Mouse (Mus musculus): ENCODE results near the gene Flywch2. TPM values are rescaled to one million over a fixed set of nuclear protein-coding genes. Genes with fewer than 3 reads are reported as not detected.

Flywch2 gene
- 22.9 and 33.2 TPM in 2 replicates for polyA plus RNA-seq (2015; fragmentation: Nextera tagmentation; extraction: Ambion mirVana)

DNA sequence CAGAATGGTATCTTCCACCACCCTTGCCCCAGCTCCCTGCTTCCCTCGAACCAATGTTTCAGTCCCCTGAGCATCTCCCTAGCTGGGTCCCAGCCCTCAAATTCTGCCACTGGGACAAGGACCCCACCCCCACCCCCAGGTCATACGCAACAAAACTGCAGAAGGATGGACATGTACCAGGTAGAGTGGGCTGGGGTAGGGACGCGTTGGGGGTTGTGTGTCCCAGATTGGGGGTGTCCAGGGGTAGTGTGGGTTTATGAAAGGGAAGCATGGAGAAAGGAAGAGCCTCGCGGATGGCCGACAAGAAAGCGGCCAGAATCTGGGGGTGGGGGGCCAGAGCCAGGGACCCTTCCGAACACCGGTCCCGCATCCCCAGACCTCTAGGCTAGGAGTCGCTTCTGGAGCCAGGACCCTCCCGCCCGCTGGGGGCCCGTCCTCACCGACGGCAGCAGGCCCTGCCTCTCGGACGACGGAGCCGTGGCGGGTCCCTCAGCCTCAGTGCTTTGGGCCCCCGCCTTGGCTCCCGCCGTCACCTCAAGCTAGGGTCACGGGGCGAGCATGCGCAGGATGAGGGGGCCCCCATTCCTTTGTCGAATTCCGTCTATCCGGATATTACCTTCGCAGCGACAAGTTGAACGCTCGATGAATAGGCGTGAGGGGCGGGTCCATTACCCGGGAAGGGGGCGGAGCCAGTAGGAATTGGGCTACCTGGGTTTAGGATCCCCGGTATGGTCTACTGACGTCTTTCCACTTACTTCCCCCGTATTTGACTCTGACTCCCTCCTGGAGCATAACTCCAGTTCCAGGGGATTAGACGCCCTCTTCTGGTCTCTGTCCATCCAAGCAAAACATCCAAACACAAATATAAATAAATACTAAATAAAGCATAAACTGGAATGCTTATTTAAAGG, at the start of gene Flywch2:
TSS of gene Flywch2 (minus strand) at position 521 of the 911 bp plus-strand sequence.
- Histone ChIP-seq H3K27me3 (replicated peaks; ENCODE audit: control insufficient read depth, insufficient read depth, low read length) (no peaks in the 10 kb centered on the region), H3K9me3 (ENCODE audit: control insufficient read depth, low read length) (no peaks in the 10 kb centered on the region), H3K4me1 (replicated peaks; ENCODE audit: control insufficient read depth, insufficient read depth, low read length) (peaks cover 22% of the 10 kb centered on the region), H3K27ac (ENCODE audit: low read length) (peak within 1 kb of the TSS; percentile 81), H3K4me2 (ENCODE audit: low read length) (peak within 1 kb of the TSS; percentile 64), H3K4me3 (replicated peaks; ENCODE audit: low read length) (peak within 1 kb of the TSS; percentile 58), H3K36me3 (ENCODE audit: control insufficient read depth, insufficient read depth) (no peaks in the 10 kb centered on the region), H3K9ac (replicated peaks; ENCODE audit: low read depth, low read length) (peak within 1 kb of the TSS; percentile 65)
- ATAC-seq = peak; percentile 88
- WGBS = 3% methylated on average over 42 of the region's 43 CpGs

DNA sequence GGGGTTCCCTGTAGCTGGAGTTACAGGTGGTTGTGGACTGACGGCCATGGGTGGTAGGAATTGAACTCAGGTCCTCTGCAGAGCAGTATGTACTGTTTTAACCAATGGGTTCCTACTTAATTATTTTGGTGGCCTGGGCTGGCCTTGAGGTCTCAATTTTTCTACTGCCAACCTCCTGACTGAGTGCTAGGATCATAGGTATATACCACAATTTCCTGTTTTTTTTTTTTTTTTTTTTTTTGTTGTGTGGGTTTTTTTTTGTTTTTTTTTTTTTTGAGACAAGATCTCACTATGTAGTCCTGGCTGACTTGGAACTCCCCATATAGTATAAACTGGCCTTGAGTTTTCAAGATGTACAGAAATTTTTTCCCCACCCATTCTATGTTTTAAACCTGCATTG, 45.3 kb upstream of the Flywch2 start:
- Histone ChIP-seq H3K4me2 (ENCODE audit: low read length) (no peak overlapping the region), H3K9ac (replicated peaks; ENCODE audit: low read depth, low read length) (no peak overlapping the region), H3K27ac (ENCODE audit: low read length) (no peak overlapping the region), H3K36me3 (ENCODE audit: control insufficient read depth, insufficient read depth) (peaks cover 2% of the 10 kb centered on the region; the same call in 1 of the 2 replicates), H3K4me1 (replicated peaks; ENCODE audit: control insufficient read depth, insufficient read depth, low read length) (peaks cover 18% of the 10 kb centered on the region), H3K9me3 (ENCODE audit: control insufficient read depth, low read length) (no peaks in the 10 kb centered on the region), H3K4me3 (replicated peaks; ENCODE audit: low read length) (no peak overlapping the region), H3K27me3 (replicated peaks; ENCODE audit: control insufficient read depth, insufficient read depth, low read length) (peaks cover 7% of the 10 kb centered on the region)
- 96% methylated on average over 1 of the region's 1 CpGs for WGBS
- ATAC-seq = no peak

DNA sequence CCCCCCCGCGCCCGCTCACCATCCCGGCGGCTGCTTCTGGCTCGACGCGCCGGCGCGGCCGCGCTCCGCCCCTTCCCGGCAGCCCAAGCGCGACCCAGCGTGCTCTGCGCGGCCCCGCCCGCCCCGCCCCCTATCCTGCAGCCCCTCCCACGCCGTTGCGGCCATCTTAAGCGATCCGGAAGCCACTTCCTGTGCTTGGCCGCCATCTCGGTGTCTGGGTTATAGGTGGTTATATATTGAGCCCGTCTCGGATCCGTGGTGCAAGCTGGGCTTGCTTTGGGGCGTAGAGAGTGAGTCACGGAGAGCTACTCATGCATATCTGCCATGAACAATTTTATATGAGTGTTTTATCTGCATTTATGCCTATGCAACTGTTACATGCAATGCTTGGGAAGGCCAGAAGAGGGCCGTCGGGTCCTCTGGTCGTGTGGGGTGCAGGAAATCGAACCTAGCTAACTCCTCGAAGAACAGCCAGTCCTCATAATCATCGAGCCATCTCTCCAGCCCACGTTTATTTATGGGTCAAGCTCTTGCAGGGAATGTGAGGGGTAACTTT, 43.3 kb upstream of the Flywch2 start, which contains the start of gene Elob:
TSS of gene Elob (minus strand) at position 73 of the 556 bp plus-strand sequence.
- Histone ChIP-seq H3K36me3 (ENCODE audit: control insufficient read depth, insufficient read depth) (peaks cover 7% of the 10 kb centered on the region; the same call in 1 of the 2 replicates), H3K4me3 (replicated peaks; ENCODE audit: low read length) (peak within 1 kb of the TSS; percentile 80), H3K4me2 (ENCODE audit: low read length) (peak within 1 kb of the TSS; percentile 79), H3K27me3 (replicated peaks; ENCODE audit: control insufficient read depth, insufficient read depth, low read length) (peaks cover 7% of the 10 kb centered on the region), H3K4me1 (replicated peaks; ENCODE audit: control insufficient read depth, insufficient read depth, low read length) (peaks cover 18% of the 10 kb centered on the region), H3K9ac (replicated peaks; ENCODE audit: low read depth, low read length) (peak within 1 kb of the TSS; percentile 76), H3K9me3 (ENCODE audit: control insufficient read depth, low read length) (no peaks in the 10 kb centered on the region), H3K27ac (ENCODE audit: low read length) (peak within 1 kb of the TSS; percentile 98)
- 1% methylated on average over 20 of the region's 42 CpGs for WGBS
- ATAC-seq = peak; percentile 96

DNA sequence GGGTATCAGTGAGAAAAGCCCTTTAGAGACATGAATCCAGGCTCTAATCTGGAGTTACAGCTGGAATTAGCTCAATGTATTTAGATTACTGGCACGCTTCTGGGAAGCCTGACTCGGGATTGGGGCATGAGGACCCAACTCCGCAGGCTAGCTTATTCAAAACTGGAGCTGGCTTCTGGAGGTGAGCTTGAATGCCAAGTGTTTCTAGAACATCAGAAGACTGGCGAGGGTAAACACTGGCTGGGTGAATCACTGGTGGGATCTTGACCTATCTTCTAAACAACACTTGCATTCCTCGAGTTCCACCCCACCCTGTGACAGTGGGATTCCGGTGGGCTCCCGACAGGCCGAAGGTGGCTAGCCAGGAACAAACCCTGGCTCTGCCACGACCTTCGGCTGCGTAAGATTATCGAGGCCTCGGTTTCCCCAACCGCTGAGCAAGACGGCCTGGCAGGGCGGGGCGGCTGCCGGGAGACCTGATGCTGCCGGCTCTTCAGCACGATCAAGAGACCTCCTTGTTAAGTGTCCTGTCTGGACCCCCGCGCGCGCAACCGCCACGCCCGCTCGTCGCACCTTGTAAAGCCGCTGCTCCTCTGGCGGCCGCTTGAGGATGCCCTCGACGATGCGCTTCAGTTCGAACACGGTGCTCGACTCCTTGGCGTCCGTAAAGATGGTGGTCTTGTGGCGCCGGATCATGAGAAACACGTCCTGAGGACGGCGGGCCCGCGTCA, 42.6 kb upstream of the Flywch2 start:
- H3K4me1 ChIP-seq (replicated peaks; ENCODE audit: control insufficient read depth, insufficient read depth, low read length) = peaks cover 18% of the 10 kb centered on the region
- H3K27me3 ChIP-seq (replicated peaks; ENCODE audit: control insufficient read depth, insufficient read depth, low read length) = peaks cover 7% of the 10 kb centered on the region
- peak overlapping the region; percentile 77 for H3K27ac ChIP-seq (ENCODE audit: low read length)
- H3K4me2 ChIP-seq (ENCODE audit: low read length) = peak overlapping the region; percentile 79
- peak overlapping the region; percentile 76 for H3K9ac ChIP-seq (replicated peaks; ENCODE audit: low read depth, low read length)
- H3K4me3 ChIP-seq (replicated peaks; ENCODE audit: low read length) = peak overlapping the region; percentile 80
- no peaks in the 10 kb centered on the region for H3K9me3 ChIP-seq (ENCODE audit: control insufficient read depth, low read length)
- peak; percentile 74 for ATAC-seq
- H3K36me3 ChIP-seq (ENCODE audit: control insufficient read depth, insufficient read depth) = peaks cover 10% of the 10 kb centered on the region
- under 1% methylated on average over 43 of the region's 47 CpGs for WGBS

DNA sequence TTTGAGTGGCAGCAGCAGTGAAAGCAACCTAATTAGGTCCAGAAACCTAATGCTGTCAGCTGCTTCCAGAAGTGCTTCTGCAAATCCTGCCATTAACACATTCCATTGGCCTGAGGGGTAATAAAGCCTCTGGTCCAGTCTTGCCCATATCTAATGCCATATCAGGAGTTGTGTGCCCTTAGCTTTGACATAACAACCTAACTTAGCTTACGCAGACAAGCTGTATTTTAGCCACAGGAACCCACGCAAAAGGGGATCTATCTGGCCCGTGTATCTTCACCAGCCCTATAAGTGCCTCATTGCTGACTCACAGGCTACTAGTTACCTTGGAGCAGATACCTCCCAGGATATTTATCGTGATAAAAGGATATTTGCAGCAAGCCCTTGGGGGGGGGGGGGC, 39.7 kb upstream of the Flywch2 start:
- ATAC-seq = no peak
- WGBS = 86% methylated on average over 4 of the region's 4 CpGs
- Histone ChIP-seq H3K4me3 (replicated peaks; ENCODE audit: low read length) (no peak overlapping the region), H3K4me2 (ENCODE audit: low read length) (no peak overlapping the region), H3K4me1 (replicated peaks; ENCODE audit: control insufficient read depth, insufficient read depth, low read length) (peaks cover 18% of the 10 kb centered on the region), H3K36me3 (ENCODE audit: control insufficient read depth, insufficient read depth) (peaks cover 19% of the 10 kb centered on the region), H3K9me3 (ENCODE audit: control insufficient read depth, low read length) (no peaks in the 10 kb centered on the region), H3K27ac (ENCODE audit: low read length) (no peak overlapping the region), H3K9ac (replicated peaks; ENCODE audit: low read depth, low read length) (no peak overlapping the region), H3K27me3 (replicated peaks; ENCODE audit: control insufficient read depth, insufficient read depth, low read length) (peaks cover under 1% of the 10 kb centered on the region)

DNA sequence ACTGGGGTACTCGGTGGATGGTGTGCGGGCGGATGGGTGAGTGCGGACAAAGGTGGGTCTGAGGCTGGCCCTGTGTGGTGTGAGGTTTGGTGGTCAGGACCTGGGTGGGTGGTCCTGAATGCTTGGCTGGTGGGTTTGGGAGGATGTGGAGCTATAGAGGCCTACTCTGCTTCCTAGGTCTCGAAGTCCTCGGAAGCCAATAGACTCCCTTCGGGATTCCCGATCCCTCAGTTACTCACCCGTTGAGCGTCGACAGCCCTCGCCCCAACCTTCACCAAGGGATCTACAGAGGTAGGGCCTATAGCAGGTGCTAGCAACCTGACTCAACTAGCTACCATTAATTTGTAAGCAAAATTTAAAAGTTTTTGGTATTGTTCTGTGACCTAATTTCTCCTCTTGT, 37.7 kb upstream of the Flywch2 start:
- ATAC-seq = no peak; the same call in 1 of the 2 replicates
- Histone ChIP-seq H3K27me3 (replicated peaks; ENCODE audit: control insufficient read depth, insufficient read depth, low read length) (no peaks in the 10 kb centered on the region), H3K9ac (replicated peaks; ENCODE audit: low read depth, low read length) (no peak overlapping the region), H3K27ac (ENCODE audit: low read length) (no peak overlapping the region), H3K4me3 (replicated peaks; ENCODE audit: low read length) (no peak overlapping the region), H3K4me1 (replicated peaks; ENCODE audit: control insufficient read depth, insufficient read depth, low read length) (peaks cover 14% of the 10 kb centered on the region), H3K4me2 (ENCODE audit: low read length) (no peak overlapping the region), H3K9me3 (ENCODE audit: control insufficient read depth, low read length) (peaks cover 16% of the 10 kb centered on the region), H3K36me3 (ENCODE audit: control insufficient read depth, insufficient read depth) (peaks cover 38% of the 10 kb centered on the region)
- 93% methylated on average over 12 of the region's 12 CpGs for WGBS

DNA sequence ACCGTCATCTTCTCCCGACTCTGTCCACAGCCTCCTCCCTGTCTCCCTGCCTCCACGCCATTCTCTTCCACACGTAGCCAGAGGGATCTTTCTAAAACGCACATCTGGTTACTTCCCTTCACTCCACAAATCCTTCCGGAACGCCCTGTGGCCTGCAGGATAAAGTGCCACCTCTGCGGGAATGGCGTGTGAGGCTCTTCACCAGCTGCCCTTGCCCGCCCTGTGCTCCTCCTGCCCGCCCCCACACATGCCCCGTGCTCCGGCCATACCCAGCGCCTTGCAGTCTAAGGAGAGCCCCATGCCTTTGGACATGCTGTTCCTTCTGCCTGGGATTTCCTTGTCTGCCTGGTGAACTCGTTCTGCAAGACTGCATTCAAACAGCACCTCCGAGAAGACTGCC, 37.1 kb upstream of the Flywch2 start:
- H3K36me3 ChIP-seq (ENCODE audit: control insufficient read depth, insufficient read depth) = peaks cover 44% of the 10 kb centered on the region
- H3K4me1 ChIP-seq (replicated peaks; ENCODE audit: control insufficient read depth, insufficient read depth, low read length) = peaks cover 11% of the 10 kb centered on the region
- peak; percentile 13; the same call in 1 of the 2 replicates for ATAC-seq
- H3K27me3 ChIP-seq (replicated peaks; ENCODE audit: control insufficient read depth, insufficient read depth, low read length) = no peaks in the 10 kb centered on the region
- no peak overlapping the region for H3K27ac ChIP-seq (ENCODE audit: low read length)
- peaks cover 21% of the 10 kb centered on the region for H3K9me3 ChIP-seq (ENCODE audit: control insufficient read depth, low read length)
- no peak overlapping the region for H3K4me3 ChIP-seq (replicated peaks; ENCODE audit: low read length)
- H3K9ac ChIP-seq (replicated peaks; ENCODE audit: low read depth, low read length) = no peak overlapping the region
- no peak overlapping the region for H3K4me2 ChIP-seq (ENCODE audit: low read length)
- WGBS = 85% methylated on average over 16 of the region's 16 CpGs

DNA sequence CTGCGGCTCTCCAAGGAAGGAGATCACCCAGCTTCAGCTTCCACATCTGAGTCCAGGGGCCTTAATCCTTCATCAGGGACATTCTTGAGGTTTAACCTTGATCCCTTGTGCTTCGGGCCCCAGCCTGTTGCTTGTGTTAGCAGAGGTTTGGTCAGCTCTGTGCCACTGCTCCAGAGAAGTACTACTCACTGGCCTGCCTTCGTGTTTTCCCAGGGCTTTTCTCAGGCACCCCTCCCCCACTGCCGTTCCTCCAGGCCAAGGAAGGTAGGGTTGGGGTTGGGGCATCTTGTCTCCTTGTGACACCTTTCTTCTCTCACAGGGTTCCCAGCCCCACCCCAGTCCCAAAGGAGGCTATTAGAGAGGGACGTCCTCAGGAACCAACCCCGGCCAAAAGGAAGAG, 36.2 kb upstream of the Flywch2 start:
- Histone ChIP-seq H3K36me3 (ENCODE audit: control insufficient read depth, insufficient read depth) (peaks cover 54% of the 10 kb centered on the region), H3K9ac (replicated peaks; ENCODE audit: low read depth, low read length) (no peak overlapping the region), H3K9me3 (ENCODE audit: control insufficient read depth, low read length) (peaks cover 22% of the 10 kb centered on the region), H3K27me3 (replicated peaks; ENCODE audit: control insufficient read depth, insufficient read depth, low read length) (no peaks in the 10 kb centered on the region), H3K4me3 (replicated peaks; ENCODE audit: low read length) (no peak overlapping the region), H3K4me2 (ENCODE audit: low read length) (no peak overlapping the region), H3K4me1 (replicated peaks; ENCODE audit: control insufficient read depth, insufficient read depth, low read length) (peaks cover 2% of the 10 kb centered on the region; the same call in 1 of the 2 replicates), H3K27ac (ENCODE audit: low read length) (no peak overlapping the region)
- 81% methylated on average over 6 of the region's 6 CpGs for WGBS
- no peak for ATAC-seq

DNA sequence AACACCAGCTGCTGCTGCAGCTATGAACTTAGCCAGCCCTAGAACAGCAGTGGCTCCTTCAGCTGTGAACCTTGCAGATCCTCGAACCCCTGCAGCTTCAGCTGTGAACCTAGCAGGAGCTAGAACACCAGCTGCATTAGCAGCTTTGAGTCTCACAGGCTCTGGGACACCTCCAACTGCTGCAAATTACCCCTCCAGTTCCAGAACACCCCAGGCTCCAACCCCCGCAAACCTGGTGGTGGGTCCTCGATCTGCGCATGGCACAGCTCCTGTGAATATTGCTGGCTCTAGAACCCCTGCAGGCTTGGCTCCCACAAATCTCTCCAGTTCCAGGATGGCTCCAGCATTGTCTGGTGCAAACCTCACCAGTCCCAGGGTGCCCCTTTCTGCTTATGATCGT, 34.9 kb upstream of the Flywch2 start:
- WGBS = 95% methylated on average over 5 of the region's 5 CpGs
- no peak for ATAC-seq

More for the DNA sequence above, 34.9 kb upstream of the Flywch2 start:
- Histone ChIP-seq H3K4me3 (replicated peaks; ENCODE audit: low read length) (no peak overlapping the region), H3K9me3 (ENCODE audit: control insufficient read depth, low read length) (peaks cover 22% of the 10 kb centered on the region), H3K36me3 (ENCODE audit: control insufficient read depth, insufficient read depth) (peaks cover 61% of the 10 kb centered on the region), H3K4me1 (replicated peaks; ENCODE audit: control insufficient read depth, insufficient read depth, low read length) (no peaks in the 10 kb centered on the region), H3K9ac (replicated peaks; ENCODE audit: low read depth, low read length) (no peak overlapping the region), H3K27ac (ENCODE audit: low read length) (no peak overlapping the region), H3K4me2 (ENCODE audit: low read length) (no peak overlapping the region), H3K27me3 (replicated peaks; ENCODE audit: control insufficient read depth, insufficient read depth, low read length) (no peaks in the 10 kb centered on the region)
